In genomic region chr1:172305635-172306034, GRCm38 (mm10) we compare ENCODE assay signal across 1 mouse cellular context.
A peak's percentile ranks its signal among the peaks of the same experiment; 100 is the strongest.
TF ChIP-seq lines count a peak whose summit lies in the region.

No protein-coding gene starts in this region.

TF ChIP-seq in CH12.LX, 34 proteins besides CTCF, POLR2A, EP300 and RAD21:
- TF ChIP-seq TCF12 (IDR thresholded peaks at IDR 0.05; ENCODE audit: low read depth, low read length) = no peak
- no peak for TF ChIP-seq BHLHE40 (IDR thresholded peaks at IDR 0.05; ENCODE audit: low read depth, low read length)
- TF ChIP-seq TBP (conservative IDR thresholded peaks at IDR 0.05; ENCODE audit: low read depth, low read length) = no peak
- TF ChIP-seq MAFK (IDR thresholded peaks at IDR 0.05; ENCODE audit: insufficient replicate concordance, low read length) = no peak
- peak; percentile 55 for TF ChIP-seq SMC3 (IDR thresholded peaks at IDR 0.05; ENCODE audit: low read depth, low read length)
- no peak for TF ChIP-seq ELF1 (IDR thresholded peaks at IDR 0.05; ENCODE audit: low read depth, low read length)
